Mouse (Mus musculus) lung, embryonic 15.5 days (tissue): ENCODE results near the gene Npr3. TPM values are rescaled to one million over a fixed set of nuclear protein-coding genes. Genes with fewer than 3 reads are reported as not detected.
"Not testable (repeated sequence)": the region's sequence is repeated elsewhere in the genome, so short reads cannot be mapped to it uniquely, and the experiment has no call there.

Experiments used
- ATAC-seq: fragments of 200-750 bp; cut with Nextera tagmentation; 2 replicates; pipeline ENCODE4 v1.8.0; 2017; ENCODE audit warnings: moderate number of reproducible peaks, borderline replicate concordance; ENCODE audit not compliant: low FRiP score, low TSS enrichment; ENCODE audit errors: extremely low read depth
- H3K27ac ChIP-seq: fragments of 300-500 bp; sonication (generic); 2 replicates; pipeline ENCODE4 v1.5.1; 2015; ENCODE audit warnings: moderate library complexity, mild to moderate bottlenecking, inconsistent platforms
- H3K27me3 ChIP-seq: fragments of 300-500 bp; sonication (generic); 2 replicates; pipeline ENCODE4 v1.6.1; 2015; ENCODE audit warnings: inconsistent platforms
- H3K36me3 ChIP-seq: fragments of 300-500 bp; sonication (generic); 2 replicates; pipeline ENCODE4 v1.6.1; 2015; ENCODE audit warnings: inconsistent platforms
- H3K4me1 ChIP-seq: fragments of 300-500 bp; sonication (generic); 2 replicates; pipeline ENCODE4 v1.6.1; 2015; ENCODE audit warnings: inconsistent platforms
- H3K4me2 ChIP-seq: fragments of 300-500 bp; sonication (generic); 2 replicates; pipeline ENCODE4 v1.6.1; 2015; ENCODE audit warnings: inconsistent platforms, mild to moderate bottlenecking, moderate library complexity
- H3K4me3 ChIP-seq: fragments of 300-500 bp; sonication (generic); 2 replicates; pipeline ENCODE4 v1.5.1; 2015; ENCODE audit warnings: mild to moderate bottlenecking, inconsistent platforms
- H3K9ac ChIP-seq: fragments of 300-500 bp; sonication (generic); 2 replicates; pipeline ENCODE4 v1.6.1; 2015; ENCODE audit warnings: inconsistent platforms
- H3K9me3 ChIP-seq: fragments of 300-500 bp; sonication (generic); 2 replicates; pipeline ENCODE4 v1.6.1; 2016; ENCODE audit warnings: inconsistent platforms
- WGBS: fragments of 180-500 bp; shearing (Covaris S2); methylation state at CpG from one replicate; pipeline ENCODE4 v1.1.7; 2015; 5-methylcytosine and 5-hydroxymethylcytosine counted together
- polyA plus RNA-seq: library from polyadenylated mRNA; unstranded; fragments of >200 nt; fragmentation: Nextera tagmentation; extraction: Ambion mirVana; gene quantifications from 2 replicates; pipeline ENCODE4 v1.2.1, GENCODE M21; 2015

The Npr3 gene
- polyA plus RNA-seq, 1 experiment from 2014 or later: 9.5 TPM

- H3K4me2 ChIP-seq: no peak overlapping the region
- H3K4me3 ChIP-seq: no peak overlapping the region
- ATAC-seq: no peak
- H3K36me3 ChIP-seq: no peaks in the 10 kb centered on the region
- H3K9me3 ChIP-seq: no peaks in the 10 kb centered on the region
- peaks cover 12% of the 10 kb centered on the region; the same call in 1 of the 2 replicates for H3K4me1 ChIP-seq
- H3K27ac ChIP-seq: no peak overlapping the region
- H3K27me3 ChIP-seq: no peaks in the 10 kb centered on the region
- H3K9ac ChIP-seq: no peak overlapping the region
- WGBS: 10% methylated on average over 1 of the region's 1 CpGs
Measured at GRCm38 (mm10) chr15:11835913-11836312, 71.2 kb downstream of the Npr3 start.

- not testable (repeated sequence) for H3K27ac ChIP-seq, H3K4me2 ChIP-seq, H3K36me3 ChIP-seq, H3K9ac ChIP-seq, H3K27me3 ChIP-seq, ATAC-seq, H3K4me1 ChIP-seq, H3K4me3 ChIP-seq, H3K9me3 ChIP-seq
- WGBS: 58% methylated on average over 6 of the region's 6 CpGs
Measured at GRCm38 (mm10) chr15:11822347-11822746, 84.7 kb downstream of the Npr3 start.

- Histone ChIP-seq H3K9me3 (no peaks in the 10 kb centered on the region), H3K27ac (no peak overlapping the region), H3K4me3 (no peak overlapping the region), H3K36me3 (no peaks in the 10 kb centered on the region), H3K27me3 (no peaks in the 10 kb centered on the region), H3K4me1 (peaks cover 10% of the 10 kb centered on the region; the same call in 1 of the 2 replicates), H3K4me2 (no peak overlapping the region), H3K9ac (no peak overlapping the region)
- WGBS: 17% methylated on average over 4 of the region's 4 CpGs
- no peak for ATAC-seq
Measured at GRCm38 (mm10) chr15:11815551-11815950, 91.5 kb downstream of the Npr3 start.

- no peaks in the 10 kb centered on the region for H3K27me3 ChIP-seq
- no peaks in the 10 kb centered on the region for H3K9me3 ChIP-seq
- H3K27ac ChIP-seq: peak overlapping the region; percentile 35; the same call in 1 of the 2 replicates
- H3K36me3 ChIP-seq: no peaks in the 10 kb centered on the region
- peaks cover 31% of the 10 kb centered on the region for H3K4me1 ChIP-seq
- H3K4me3 ChIP-seq: no peak overlapping the region
- H3K9ac ChIP-seq: no peak overlapping the region
- ATAC-seq: no peak; the same call in 1 of the 2 replicates
- H3K4me2 ChIP-seq: no peak overlapping the region
- 25% methylated on average over 4 of the region's 4 CpGs for WGBS
Measured at GRCm38 (mm10) chr15:11803576-11803975, 103.5 kb downstream of the Npr3 start.

GRCm38 (mm10) chr15:11801863-11802722, 105.0 kb downstream of the Npr3 start:
- peak; percentile 83; the same call in 1 of the 2 replicates for ATAC-seq
- Histone ChIP-seq H3K27ac (peak overlapping the region; percentile 56), H3K9me3 (no peaks in the 10 kb centered on the region), H3K27me3 (no peaks in the 10 kb centered on the region), H3K36me3 (no peaks in the 10 kb centered on the region), H3K4me1 (peaks cover 31% of the 10 kb centered on the region), H3K9ac (no peak overlapping the region), H3K4me3 (no peak overlapping the region), H3K4me2 (peak overlapping the region; percentile 49)
- WGBS: 9% methylated on average over 13 of the region's 13 CpGs

- Histone ChIP-seq H3K36me3 (no peaks in the 10 kb centered on the region), H3K9me3 (no peaks in the 10 kb centered on the region), H3K9ac (no peak overlapping the region), H3K4me3 (no peak overlapping the region), H3K27ac (no peak overlapping the region), H3K27me3 (no peaks in the 10 kb centered on the region), H3K4me2 (no peak overlapping the region), H3K4me1 (no peaks in the 10 kb centered on the region)
- WGBS: 17% methylated on average over 2 of the region's 2 CpGs
- no peak for ATAC-seq
Measured at GRCm38 (mm10) chr15:11794632-11795031, 112.5 kb downstream of the Npr3 start.

Other genes with a start within 250 kb of the Npr3 start
- 644 and 703 TPM in 2 replicates for gene Sub1, start 89.7 kb upstream of the Npr3 start, polyA plus RNA-seq
- gene Zfr, start 210.5 kb upstream of the Npr3 start, polyA plus RNA-seq: 110 and 120 TPM in 2 replicates